Mouse (Mus musculus): Measurements from ENCODE around the gene Derl3.
"Not testable (repeated sequence)": the region's sequence is repeated elsewhere in the genome, so short reads cannot be mapped to it uniquely, and the experiment has no call there.

Gene Derl3

GRCm38 (mm10) chr10:75893089-75893750 is at the start of gene Derl3:
TSS of gene Derl3 (plus strand) at chr10:75893413.
- DNase-seq: peak; percentile 99

DNA sequence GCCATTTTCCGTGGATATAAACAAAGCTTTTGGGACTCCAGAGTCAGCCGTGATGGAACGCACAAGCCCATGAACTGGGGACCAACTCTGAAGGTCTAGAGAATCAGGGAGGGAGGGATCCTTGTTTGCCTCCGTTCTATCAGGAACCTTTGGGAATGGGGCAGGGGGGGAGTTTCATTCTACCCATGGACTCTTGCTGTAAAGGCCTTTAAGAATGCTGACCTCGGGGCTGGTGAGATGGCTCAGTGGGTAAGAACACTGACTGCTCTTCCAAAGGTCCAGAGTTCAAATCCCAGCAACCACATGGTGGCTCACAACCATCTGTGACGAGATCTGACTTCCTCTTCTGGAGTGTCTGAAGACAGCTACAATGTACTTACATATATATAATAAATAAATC is 49.3 kb upstream of the Derl3 start:
- DNase-seq: not testable (repeated sequence)

DNA sequence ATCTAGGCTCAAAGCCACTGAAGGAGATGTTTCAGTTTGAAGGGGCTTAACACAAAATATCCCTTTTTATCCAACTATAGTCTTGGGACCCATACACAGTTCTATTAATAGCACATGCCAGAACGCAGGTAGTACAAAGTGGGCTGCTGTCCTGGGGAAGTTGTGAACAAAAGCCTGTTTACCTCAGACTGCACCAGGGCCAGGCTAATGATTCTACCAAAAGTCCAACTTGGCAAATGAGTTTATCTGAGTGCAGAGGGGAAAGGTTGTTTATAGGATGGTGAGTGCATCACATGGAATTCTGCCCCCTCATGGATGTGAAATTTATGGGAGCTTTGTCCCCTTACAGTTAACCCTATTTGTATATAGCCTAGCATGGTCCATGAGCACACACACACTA is 48.4 kb upstream of the Derl3 start:
- DNase-seq: no peak

DNA sequence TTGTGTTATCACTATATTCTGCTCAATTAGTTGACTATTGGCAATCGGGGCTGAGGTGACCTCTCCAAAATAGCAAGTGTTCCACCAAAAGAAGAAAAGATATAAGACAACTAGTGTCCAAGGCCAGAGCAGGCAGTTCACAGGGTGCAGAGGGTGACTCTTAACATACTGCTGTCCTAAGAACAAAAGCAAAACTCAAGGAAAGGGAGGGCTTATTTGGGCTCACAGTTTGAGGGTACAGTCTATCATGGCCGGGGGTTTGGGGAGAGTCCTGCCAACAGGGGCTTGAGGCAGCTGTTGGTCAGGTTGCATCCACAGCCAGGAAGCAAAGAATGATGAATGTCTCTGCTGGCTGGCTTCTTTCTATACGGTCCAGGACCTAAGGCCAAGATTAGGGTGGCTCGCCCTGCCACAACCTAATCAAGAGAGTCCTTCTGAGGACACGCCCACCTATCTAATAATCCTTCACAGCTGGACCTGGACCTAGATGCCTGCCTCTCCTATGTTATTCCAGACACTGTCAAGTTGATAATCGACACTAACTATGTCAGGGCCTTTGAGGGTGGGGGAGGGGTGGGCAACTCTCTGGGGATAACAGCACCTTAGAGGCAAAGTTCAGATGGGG is 47.8 kb upstream of the Derl3 start:
- no peak for DNase-seq

DNA sequence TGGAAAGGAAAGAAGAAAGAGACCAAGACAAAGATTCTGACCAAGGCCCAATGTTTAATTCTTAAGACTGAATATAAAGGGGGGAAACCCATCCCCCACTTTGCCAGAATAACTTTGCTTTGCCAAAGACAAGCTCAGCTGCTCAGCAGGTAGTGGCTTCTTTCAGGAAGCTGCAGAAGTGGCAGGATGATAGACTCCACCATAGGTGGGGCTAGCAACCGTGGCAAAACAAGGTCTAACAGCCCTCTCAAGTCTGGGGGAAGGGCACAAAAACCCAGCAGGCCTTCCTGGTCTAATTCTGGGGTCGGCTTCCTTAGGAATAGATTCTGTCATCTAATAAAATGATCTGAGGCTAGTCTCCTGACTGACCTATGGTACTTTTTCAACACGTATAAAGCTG is 44.8 kb upstream of the Derl3 start:
- no peak for DNase-seq

- DNase-seq: no peak
Observed at GRCm38 (mm10) chr10:75851076-75851475, 42.1 kb upstream of the Derl3 start.

GRCm38 (mm10) chr10:75851681-75852080 is 41.5 kb upstream of the Derl3 start:
- DNase-seq: no peak

GRCm38 (mm10) chr10:75852539-75853125 is 40.6 kb upstream of the Derl3 start:
- DNase-seq: no peak

GRCm38 (mm10) chr10:75853452-75853851 is 39.8 kb upstream of the Derl3 start:
- peak; percentile 83 for DNase-seq

- no peak for DNase-seq
Observed at GRCm38 (mm10) chr10:75854096-75854495, 39.1 kb upstream of the Derl3 start.

GRCm38 (mm10) chr10:75854791-75855190 is 38.4 kb upstream of the Derl3 start:
- no peak for DNase-seq

DNA sequence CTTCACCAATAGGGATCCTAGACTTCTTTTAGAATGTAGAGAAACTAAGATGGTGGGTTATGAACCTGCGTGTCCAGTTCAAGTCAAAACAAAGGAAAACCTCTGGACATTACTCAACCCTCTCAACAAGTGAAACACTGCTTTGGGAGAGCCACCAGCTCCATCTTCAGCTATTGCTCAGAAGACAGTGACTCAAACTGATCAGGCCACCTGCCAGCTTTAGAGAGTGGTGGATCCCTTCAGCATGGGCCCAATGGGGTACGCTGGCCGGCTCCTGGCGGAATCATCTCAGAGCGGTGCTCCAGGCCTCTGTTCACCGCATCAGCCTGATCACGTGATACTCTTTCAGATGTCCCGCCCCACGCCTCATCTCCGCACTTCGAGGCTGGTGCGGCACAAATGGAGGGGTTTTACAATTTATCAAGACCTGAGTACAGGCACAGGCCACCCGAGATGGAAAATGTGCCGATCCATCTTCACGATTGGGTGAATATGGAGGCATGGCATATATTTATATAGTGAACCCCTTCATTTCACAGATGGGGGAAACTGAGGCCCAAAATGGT is 37.7 kb upstream of the Derl3 start:
- no peak for DNase-seq

- no peak for DNase-seq
Observed at GRCm38 (mm10) chr10:75856155-75856907, 36.9 kb upstream of the Derl3 start.

DNA sequence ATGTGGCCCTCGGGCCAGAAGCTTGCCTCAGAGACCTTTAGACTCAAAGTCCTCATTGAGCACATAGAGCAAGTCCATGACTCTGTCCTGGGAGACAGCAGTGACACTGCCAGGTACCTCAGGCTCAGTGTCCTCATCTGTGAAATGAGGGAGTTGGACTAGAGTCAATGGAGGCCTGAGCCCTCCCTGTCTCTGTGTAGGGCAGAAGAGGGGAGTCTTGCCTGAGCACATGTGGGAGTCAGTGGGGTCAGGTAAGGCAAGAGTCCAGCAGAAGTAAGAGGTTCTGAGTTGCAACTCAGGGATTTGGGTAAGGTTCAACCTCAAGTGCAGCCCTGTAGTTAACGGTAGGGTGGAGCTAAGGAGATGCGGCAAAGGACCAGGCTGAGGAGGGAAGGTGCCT is 36.2 kb upstream of the Derl3 start:
- no peak for DNase-seq

DNA sequence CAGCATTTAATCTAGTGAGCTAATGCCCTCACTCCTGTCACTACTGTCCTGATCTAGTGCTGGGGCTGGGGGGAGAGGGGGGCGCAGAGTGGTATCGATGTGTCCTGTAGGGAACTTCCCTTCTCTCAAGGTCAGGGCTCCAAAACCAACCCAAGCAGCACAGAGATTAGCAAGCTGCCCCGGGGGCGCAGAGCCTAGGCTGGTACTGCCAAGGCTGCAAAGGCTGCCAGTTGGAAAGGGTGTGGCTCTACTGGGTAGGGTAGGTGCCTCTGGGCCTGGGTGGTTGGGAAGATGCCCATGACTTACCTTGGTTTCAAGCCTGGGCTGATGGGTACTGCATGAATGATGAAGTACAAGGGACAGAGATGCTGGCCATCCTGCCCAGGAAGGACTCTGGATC is 35.6 kb upstream of the Derl3 start:
- no peak for DNase-seq

- peak; percentile 50 for DNase-seq
Observed at GRCm38 (mm10) chr10:75859107-75859746, 34.0 kb upstream of the Derl3 start.

GRCm38 (mm10) chr10:75859786-75860470 is 33.3 kb upstream of the Derl3 start, which contains the start of gene Mif:
TSS of gene Mif (minus strand) at chr10:75860240.
- DNase-seq: peak; percentile 86

DNA sequence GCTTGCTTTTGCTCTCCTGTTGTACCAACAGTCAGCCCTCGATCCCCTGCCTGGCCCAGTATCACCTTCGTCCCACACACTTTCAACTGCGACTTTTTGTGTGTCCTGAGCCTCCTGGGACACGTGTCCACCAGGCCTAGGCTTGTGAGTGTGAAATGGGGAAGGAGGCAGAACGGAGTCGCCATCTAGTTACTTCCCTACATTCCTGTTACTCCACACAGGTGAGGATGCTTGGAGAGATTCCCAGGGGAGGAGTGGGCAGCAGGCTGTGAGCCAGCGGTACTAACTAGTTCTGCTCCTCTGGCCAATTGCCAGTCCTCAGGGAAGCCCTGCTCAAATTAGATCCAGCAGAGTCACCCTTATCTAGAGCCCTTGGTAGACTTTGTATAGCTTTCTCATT is 32.5 kb upstream of the Derl3 start:
- DNase-seq: peak; percentile 45

- no peak for DNase-seq
Observed at GRCm38 (mm10) chr10:75861587-75861986, 31.6 kb upstream of the Derl3 start.

- no peak for DNase-seq
Observed at GRCm38 (mm10) chr10:75872025-75872914, 20.9 kb upstream of the Derl3 start.

DNA sequence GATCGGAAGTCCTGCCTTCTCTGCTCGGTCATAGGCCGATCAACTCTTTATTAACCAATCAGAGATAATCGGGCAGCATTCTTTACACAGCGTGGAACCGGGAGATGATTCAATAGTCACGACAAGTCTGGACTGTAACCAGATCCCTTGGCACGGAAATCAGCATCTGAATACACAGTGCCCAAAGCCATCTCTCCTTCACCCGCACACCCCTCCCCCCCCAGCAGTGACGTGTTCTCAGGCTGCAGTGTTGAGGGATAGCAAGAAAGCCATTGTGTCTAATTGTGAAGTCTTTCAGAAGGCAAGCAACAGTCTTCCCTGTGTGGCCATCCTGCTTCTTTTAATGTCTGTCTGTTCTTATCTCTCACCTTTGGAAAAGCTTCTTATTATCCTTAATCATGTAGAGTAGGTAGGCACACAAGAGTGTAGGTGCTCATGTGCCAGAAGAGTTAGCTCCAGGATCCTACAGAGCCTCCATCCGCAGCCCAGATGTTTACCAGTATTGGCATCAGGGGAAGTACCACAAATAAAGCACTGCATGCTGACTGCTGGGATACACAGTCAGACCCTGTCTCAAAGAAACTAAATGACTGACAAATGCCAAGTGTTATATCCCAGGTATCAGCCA is 20.2 kb upstream of the Derl3 start:
- DNase-seq: peak; percentile 94
